Mouse (Mus musculus): ENCODE results near the gene Cpne2. TPM values are rescaled to one million over a fixed set of nuclear protein-coding genes. Genes with fewer than 3 reads are reported as not detected.

Cpne2 gene
- polyA plus RNA-seq, 1 experiment from 2014 or later = 29.9 TPM

Small RNAs within 50 kb of the gene (microRNA-seq; reads per million reads assigned to microRNA genes)
- gene Mir7072 = not detected

Other genes with a start within 250 kb of the Cpne2 start
- gene Slc12a3, start 203.8 kb upstream of the Cpne2 start, polyA plus RNA-seq (2015; fragmentation: Nextera tagmentation; extraction: Ambion mirVana) = 0.10 and 0.23 TPM in 2 replicates
- gene Herpud1, start 146.6 kb upstream of the Cpne2 start, polyA plus RNA-seq (2015; fragmentation: Nextera tagmentation; extraction: Ambion mirVana) = 70.8 and 75.5 TPM in 2 replicates
- 0.68 and 1.0 TPM in 2 replicates for gene Nlrc5, start 98.6 kb upstream of the Cpne2 start, polyA plus RNA-seq (2015; fragmentation: Nextera tagmentation; extraction: Ambion mirVana)
- 50.0 and 50.2 TPM in 2 replicates for gene Rspry1, start 68.9 kb downstream of the Cpne2 start, polyA plus RNA-seq (2015; fragmentation: Nextera tagmentation; extraction: Ambion mirVana)
- 66.6 and 70.5 TPM in 2 replicates for gene Fam192a, start 69.0 kb downstream of the Cpne2 start, polyA plus RNA-seq (2015; fragmentation: Nextera tagmentation; extraction: Ambion mirVana)
- gene Arl2bp, start 133.6 kb downstream of the Cpne2 start, polyA plus RNA-seq (2015; fragmentation: Nextera tagmentation; extraction: Ambion mirVana) = 179 and 182 TPM in 2 replicates
- 3.9 and 8.6 TPM in 2 replicates for gene Pllp, start 163.3 kb downstream of the Cpne2 start, polyA plus RNA-seq (2015; fragmentation: Nextera tagmentation; extraction: Ambion mirVana)
- 0.10 TPM in 1 of 2 replicates, not detected in the other for gene Ccl22, start 212.6 kb downstream of the Cpne2 start, polyA plus RNA-seq (2015; fragmentation: Nextera tagmentation; extraction: Ambion mirVana)
- 56.7 and 57.0 TPM in 2 replicates for gene Cx3cl1, start 239.0 kb downstream of the Cpne2 start, polyA plus RNA-seq (2015; fragmentation: Nextera tagmentation; extraction: Ambion mirVana)

Data from neural tube, embryonic 15.5 days (tissue).